Mouse (Mus musculus) lung, postnatal 36 days (tissue): ENCODE results near the gene Tmpo.

Experiments
- DNase-seq: peaks from one replicate; pipeline ENCODE4 v3.0.0; 2022; ENCODE audit warnings: mixed read lengths

The Tmpo gene

GRCm38 (mm10) chr10:91156338-91156737 lies 24.8 kb downstream of the Tmpo start:
- peak; percentile 58 for DNase-seq

DNA sequence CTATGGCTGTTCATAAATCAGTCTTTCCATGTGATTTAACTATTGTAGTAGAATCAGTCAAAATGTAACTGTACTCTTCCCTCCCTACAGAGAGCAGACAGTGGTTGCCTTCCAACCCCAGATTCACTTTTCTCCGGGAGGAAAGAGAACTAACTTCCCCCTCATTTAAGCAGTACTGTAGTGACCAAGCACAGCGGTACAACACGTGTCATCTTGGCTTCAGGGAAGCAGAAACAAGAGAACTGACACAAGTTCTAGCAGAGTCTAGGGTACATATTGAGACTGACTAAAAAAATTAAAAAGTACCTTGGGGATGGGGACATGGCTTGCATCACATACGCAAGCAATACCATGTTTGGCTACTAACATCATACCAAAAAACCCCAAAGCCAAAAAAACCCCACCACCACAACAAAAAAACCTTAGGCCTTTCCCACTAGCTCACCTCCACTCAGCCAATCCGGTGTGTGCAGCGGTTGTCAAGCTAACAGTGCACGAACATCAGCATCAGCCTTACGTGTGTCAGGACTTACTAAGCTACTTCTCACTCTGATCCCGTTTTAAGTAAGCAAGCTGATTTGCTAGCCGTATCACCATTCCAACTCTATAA lies 27.1 kb downstream of the Tmpo start:
- DNase-seq: no peak

DNA sequence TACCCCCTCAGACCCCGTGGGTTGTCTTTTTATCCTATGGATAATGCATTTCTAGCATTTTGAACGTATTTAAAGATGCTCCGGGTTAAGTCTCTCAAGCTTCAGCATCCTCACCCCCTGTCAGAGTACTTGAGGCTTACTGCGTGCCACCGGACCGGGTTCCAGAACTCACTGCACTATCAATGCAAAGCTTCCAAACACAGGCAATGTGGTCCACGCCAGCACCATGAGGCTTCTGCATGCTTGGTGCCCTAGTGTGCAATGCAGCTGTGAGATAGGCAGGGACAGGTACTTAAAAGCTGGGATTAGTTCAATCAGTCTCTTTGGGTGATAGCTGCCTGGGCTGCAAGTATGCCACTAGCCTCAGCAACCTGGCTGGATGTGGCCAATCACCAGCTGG lies 35.7 kb downstream of the Tmpo start:
- no peak for DNase-seq

DNA sequence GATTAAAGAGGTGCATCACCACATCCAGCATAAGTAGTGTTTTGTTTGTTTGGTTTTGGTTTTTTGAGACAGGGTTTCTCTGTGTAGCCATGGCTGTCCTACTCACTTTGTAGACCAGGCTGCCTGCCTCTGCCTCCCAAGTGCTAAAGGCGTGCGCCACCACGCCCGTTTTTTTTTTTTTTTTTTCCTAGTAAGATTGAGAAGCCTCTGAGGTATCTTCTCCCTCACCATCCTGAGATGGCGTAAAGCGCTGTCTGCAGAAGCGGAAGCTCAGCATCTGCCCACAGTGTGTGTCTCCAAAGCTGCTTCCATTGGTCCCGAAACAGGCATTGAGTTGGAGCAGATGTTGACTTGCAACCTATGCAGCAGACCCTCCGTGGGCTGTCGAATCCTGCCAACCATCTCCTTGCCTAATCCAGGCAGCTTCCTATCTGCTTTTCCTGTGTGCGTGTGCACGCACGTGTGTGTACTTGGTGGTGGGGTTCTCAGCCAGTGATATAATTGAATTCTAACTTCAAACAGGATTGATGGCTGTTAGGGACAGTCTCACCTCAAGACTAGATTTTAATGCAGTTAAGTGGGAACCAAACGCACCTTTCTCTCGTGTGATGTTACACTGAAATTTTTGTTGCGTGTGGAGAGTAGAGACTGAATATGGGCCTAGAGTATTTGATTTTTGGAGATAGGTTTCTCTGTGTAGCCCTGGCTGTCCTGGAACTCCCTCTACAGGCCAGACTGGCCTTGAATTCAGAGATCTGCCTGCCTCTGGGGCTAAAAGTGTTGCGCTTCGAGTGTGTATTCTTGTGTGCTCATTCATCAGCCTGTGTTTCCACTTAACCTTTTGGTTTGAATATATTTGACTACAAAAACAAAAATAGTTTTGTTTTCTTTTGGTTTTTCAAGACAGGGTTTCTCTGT lies 37.5 kb downstream of the Tmpo start:
- no peak for DNase-seq

GRCm38 (mm10) chr10:91142654-91143191 lies 38.4 kb downstream of the Tmpo start:
- DNase-seq: no peak

DNA sequence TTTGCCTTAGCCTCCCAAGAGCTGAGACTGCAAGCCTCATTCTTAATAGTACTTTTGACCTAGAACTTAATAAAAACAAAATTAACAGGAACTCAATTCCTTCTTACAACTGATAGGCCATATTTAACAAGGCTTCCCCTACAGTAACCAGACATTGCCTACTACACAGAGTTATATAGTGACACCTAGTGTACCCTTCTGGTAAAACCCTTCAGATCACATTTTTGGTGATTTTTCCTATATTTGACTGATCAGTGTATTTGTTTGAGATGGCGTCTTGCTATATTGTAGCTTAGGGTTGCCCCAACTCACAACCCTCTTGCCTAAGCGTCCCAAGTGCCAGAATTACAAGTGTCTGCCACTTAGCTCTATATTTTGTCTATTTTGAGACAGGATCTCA lies 39.6 kb downstream of the Tmpo start:
- DNase-seq: peak; percentile 38

DNA sequence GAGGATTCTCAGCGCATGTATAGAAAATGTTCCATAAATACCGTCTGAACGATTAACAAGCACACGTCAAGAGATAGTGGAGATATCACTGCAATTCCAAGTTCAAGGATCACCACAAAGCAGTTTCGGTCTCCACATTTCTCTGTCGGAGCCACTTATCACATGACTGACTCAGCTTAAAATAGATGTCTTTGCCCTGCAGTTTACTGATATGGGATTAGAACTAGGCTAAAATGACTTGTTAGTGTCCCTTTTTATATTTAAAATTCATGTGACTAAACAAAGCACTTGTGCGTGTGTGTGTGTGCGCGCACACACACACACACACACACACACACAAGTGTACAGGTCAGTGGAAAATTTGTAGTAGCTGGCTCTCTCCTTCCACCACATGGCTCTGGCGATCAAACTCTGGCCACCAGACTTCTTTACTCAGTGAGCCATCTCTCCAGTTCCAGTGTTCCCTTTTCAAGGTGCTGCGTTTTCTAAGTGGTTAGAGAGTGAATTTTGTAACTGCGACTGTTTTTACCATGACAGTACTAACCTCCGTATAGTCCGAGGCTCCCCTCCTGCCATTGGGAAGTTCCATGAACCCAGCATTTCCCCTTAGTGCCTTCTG lies 41.9 kb downstream of the Tmpo start:
- DNase-seq: no peak

GRCm38 (mm10) chr10:91138317-91138716 lies 42.8 kb downstream of the Tmpo start:
- DNase-seq: peak; percentile 41

GRCm38 (mm10) chr10:91137400-91137799 lies 43.7 kb downstream of the Tmpo start:
- DNase-seq: no peak

DNA sequence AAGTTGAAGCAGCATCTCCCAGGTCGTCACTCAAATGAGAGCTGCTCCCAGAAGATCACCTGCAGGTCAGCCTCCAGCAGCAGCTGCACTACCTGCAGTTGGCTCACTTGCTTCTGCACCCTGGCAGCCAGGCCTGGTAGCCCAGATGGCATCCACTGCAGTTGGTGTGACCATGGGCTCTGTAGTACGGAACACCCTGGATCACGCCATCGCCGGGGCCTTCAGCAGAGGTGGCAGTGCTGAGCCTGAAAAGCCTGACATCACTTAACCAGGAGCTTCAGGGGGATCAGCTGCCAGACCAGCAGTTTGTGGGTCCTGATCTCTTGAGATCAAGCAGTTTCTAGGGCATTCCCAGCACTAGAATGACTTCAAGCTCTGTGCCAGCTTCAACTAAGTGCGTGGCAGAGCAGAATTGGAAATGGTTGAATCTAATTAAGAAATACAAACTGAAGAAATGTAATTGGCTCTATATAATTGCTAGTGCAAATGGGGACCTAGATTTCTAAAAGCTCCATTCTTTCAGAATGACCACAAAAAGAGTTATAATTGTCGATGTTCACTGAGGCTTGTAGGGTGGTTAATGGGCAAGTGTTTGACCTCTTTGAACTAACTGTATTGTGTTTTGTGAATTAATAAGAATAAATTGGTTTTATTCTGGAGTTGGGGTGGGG lies 45.7 kb downstream of the Tmpo start:
- DNase-seq: no peak

DNA sequence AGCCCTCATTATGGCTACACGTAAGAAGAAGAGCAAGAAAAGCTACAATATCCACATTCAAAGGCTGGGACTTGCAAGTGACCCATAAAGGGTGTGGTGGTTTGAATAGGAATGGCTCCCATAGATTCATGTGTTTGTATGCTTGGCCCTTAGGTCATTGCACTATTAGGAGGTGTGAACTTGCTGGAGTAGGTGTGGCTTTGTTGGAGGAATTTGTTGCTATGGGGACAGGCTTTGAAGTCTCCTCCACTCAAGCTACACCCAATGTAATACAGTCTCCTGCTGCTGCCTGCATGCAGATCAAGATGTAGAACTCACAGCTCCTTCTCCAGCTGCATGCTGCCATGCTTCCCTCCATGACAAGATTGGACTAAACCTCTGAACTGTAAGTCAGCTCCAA lies 49.5 kb downstream of the Tmpo start:
- DNase-seq: peak; percentile 11

DNA sequence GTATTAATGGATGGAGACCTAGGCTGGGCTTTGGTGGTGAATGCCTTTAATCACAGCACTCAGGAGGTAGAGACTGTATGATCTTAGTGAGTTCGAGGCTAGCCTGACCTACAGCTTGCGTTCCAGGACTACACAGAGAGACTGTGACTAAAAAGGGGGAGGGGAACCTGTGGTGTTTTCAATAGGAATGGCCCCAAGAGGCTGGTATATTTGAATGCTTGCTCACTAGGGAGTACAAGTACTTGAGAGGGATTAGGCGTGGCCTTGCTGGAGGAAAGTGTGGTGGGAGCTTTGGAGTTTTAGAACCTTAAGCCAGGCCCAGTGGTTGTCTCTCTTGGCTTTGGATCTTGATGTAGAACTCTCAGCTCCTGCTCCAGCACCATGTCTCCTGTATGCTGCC lies 50.3 kb downstream of the Tmpo start:
- no peak for DNase-seq

- DNase-seq: no peak
Observed at GRCm38 (mm10) chr10:91128551-91129160, 52.5 kb downstream of the Tmpo start.

DNA sequence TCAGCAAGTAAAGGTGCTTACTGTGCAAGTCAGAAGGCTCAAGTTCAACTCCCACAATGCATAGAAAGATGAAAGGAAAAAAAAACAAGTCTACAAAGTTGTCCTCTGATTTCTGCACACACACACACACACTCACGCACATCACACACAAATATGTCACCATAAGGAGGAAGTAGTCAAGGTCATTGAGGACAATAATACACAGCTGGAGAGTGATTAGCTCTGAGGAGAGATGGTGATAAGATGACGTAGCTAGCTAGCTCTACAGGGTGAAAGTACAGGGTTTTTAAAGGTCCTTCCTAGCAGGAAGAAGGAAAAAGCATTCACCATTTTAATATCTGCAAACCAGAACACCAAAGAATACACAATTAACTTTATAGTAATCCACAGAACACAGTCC lies 53.7 kb downstream of the Tmpo start:
- no peak for DNase-seq

- no peak for DNase-seq
Observed at GRCm38 (mm10) chr10:91126618-91127355, 54.3 kb downstream of the Tmpo start.

DNA sequence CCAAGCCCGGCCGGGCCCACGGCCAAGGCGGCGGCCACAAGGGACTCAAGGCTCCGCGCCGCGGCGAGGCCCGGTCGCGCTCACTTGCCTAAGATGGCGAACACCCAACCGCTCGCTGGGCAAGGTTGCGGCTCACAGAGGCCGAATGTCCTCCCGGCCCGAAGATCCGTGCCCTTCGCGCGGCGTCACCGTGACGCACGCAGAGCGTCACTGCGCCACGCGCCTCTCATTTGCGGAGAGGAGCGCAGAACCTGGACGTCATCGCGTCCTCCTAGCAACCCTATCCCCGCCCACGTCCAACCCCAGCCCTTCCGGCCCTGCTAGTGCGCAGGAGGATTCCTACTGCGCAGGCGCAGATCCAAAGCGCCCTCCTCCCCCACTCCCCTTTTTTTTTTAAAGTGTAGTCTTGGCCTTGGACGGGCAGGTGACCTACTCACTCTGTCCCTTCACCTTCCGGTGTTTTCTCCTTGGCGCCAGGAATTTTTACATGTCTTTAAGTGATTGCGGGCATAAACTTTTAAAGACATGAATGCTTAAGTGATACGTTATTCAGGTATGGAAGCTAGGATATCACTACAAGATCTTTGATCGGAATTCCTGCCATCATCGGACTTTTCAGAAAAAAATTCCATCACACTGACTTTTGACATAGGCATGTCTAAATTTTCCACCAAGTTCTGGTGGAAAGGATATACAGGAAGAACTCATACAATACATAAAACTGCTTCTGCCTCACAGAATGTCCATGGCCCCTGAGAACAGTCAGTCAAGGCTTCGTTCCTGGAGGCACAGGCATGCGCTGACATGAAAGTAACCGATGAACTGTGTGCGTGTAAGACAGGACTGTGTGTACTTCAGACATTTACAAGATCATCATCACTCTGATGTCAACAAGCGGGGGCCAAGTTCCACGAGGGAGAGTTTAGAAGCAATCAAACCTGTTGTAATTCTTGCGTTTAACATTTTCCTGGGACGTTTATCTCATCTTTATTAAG lies 57.0 kb downstream of the Tmpo start, which contains the start of gene Slc25a3:
Gene Slc25a3, minus strand, starts transcription at position 232 of the 995 bp plus-strand sequence.
- peak; percentile 98 for DNase-seq

DNA sequence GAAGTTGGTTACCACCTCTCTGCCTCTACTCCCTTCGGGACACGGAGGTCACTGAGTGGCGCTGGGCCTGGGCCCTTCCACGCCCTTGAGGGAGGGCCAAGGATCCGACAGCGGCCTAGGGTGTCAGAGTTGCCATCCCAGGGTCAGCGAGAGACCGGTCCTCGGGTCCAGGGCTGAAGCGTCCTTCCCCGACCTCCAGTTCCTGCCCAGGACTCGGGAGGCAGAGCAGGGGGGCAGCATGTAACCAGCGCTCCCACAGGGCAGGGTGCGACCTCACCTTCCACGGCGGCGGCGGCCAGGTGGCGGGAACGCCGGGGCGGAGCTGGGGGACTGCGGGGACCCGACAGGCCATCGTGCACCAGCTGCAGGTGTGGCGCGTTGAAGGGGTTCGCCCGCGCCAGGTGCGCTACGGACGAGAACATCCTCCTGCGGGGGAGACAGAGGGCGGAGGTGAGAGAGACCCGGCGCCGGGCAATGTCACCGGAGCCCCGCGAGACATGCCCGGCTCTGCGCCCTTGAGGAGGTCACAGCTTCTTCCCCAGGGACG lies 57.8 kb downstream of the Tmpo start:
- DNase-seq: peak; percentile 64

DNA sequence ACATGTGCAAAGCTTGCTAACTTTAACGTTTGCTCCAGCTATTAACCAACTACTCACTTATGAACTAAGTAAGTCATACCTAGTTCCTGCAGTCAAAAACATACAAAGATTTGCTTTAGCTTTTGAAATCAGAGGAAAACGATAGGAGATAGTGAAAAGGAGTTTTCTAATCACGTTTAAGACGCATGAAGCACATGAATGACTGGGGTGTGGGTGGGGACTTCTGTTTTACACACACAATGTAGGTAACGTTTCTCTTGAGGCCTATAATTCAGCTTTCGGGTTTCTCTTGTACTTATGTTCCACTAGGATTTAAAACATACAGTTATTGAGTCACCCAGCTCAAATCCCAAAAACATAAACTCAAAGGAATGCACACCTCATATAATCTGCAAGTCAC lies 58.5 kb downstream of the Tmpo start:
- no peak for DNase-seq

- no peak for DNase-seq
Observed at GRCm38 (mm10) chr10:91116958-91117357, 64.2 kb downstream of the Tmpo start.

DNA sequence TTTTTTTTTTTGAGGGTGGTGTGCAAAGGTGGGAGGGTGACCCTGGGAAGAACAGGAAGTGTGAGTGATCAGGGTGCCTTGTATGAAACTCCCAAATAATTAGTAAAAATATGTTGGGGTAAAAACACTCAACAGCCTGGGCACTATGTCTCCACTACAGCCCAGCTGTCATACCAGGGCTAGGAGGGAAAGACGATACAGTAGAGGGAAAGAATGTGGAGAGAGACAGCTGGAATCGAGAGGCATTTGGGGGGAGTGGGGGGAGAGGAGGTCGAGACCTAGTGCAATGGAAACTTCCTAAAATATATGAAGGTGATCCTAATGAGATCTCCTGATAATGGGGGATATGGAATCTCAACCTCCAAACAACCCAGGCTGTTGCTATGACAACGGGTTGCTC lies 71.3 kb downstream of the Tmpo start:
- no peak for DNase-seq
